Mouse (Mus musculus) retina, postnatal 1 day (tissue): ENCODE results near the gene Cacna1g.

Experiments used
- DNase-seq: peaks from one replicate; pipeline ENCODE4 v3.0.0-alpha.2; 2012

Cacna1g gene

DNA sequence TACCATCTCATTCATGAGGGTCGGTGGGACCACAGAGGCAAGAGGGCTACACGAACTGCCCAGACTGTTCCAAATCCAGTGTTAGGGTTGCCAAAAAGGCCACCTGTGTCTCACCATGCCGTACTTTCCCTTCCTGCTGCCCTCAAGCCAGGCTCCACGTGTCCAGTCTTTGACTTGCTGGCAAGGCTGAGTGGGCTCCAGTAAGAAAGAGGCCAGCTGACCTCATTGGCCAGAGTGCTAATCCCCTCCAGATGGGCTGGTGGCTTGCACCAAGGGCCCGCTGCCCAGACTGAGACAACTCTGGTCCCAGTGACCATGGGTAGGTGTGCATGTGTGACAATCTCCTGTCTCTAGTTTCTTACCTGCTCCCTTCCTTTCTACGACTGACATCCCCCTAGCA lies 3.7 kb upstream of the Cacna1g start:
- DNase-seq: peak; percentile 65

DNA sequence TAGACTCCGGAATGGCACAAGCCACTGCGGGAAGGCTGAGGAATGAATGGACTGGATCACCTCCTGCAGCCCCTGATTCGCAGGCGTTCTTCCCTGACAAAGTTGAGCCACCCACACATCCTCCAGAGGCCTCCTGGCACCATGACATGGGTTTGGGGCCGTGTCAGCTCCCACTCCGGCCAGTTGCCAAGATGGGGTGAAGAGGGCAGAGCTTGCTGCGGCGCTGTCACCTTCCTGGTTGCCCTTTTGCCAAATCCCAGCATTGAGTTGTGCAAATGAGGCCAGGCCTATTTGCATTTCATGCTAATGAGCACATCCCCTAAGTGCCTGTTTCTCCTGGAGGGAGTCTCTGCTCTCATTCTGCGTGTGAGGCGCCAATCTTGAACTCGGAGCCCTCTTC lies 1.7 kb upstream of the Cacna1g start:
- peak; percentile 60 for DNase-seq

DNA sequence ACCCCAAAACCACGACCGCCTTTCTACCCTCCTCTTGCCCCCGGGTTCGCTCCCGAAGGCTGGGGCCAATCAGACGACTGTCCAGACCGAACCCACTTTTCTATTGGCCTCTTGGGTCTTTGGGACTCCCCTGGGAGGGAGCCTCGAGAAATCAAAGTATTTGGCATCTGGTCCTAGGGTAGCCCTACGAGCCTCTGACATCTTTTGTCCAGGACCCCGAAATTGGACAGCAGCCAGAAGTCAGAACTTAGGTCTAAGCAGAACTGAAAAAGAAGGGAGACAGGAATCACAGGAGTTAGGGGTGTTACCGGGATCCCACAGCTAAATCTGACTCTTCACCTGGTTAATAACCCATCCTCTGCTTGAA lies 529 bp upstream of the Cacna1g start:
- no peak for DNase-seq

DNA sequence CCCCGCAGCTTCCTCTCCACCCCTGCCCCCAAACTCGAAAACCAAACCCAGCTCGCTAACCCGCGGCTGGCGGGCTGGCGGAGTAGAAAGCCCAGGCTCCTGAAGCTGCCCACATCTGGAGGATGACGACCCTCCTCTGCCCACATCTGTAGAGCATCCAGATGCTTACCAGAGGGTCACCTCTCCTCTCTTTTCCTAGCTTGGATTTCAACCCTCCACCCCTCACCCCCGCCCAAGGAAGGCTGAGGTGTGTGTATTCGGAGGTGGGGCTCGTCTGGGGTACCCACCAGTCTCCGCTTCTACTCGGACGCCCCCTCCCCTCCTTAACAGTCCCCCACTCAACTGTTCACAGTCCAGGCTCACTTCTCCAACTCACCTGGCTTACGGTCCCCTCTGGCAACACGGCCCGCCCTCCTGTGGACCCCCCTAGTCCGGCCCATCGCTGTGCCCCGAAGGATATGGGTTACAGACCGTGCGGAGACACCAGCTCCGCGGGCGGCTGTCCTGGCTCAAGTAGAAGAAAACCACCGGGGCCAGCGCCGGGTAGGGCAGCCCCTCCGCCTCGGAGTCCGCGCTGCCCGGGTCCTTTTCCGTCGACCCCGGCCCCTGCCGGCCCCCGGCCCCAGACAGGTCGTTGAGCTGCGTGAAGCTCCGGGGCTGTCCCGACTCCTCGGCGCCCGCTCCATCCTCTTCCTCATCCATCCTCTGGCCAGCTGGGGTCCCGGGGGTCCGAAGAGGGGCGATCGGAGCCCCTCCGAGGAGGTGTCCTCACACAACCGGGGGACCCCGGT lies 887 bp downstream of the Cacna1g start:
- DNase-seq: peak; percentile 33

DNA sequence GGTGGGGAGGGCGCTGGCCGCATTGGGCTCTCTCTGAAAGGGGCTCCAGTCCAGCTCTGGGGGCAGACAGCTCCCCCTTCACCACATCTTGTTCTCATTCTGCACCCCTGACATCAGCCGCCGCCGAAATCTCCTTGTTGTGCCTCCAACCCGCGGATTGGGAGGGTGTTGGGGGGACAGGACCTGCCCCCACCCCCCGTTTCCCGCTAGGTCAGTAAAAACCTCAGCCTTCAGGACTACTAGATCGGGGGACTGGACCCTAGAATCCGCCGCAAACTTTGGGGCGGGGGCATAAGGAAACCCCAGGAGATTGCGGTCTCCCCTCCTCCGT lies 1.4 kb downstream of the Cacna1g start:
- DNase-seq: no peak

DNA sequence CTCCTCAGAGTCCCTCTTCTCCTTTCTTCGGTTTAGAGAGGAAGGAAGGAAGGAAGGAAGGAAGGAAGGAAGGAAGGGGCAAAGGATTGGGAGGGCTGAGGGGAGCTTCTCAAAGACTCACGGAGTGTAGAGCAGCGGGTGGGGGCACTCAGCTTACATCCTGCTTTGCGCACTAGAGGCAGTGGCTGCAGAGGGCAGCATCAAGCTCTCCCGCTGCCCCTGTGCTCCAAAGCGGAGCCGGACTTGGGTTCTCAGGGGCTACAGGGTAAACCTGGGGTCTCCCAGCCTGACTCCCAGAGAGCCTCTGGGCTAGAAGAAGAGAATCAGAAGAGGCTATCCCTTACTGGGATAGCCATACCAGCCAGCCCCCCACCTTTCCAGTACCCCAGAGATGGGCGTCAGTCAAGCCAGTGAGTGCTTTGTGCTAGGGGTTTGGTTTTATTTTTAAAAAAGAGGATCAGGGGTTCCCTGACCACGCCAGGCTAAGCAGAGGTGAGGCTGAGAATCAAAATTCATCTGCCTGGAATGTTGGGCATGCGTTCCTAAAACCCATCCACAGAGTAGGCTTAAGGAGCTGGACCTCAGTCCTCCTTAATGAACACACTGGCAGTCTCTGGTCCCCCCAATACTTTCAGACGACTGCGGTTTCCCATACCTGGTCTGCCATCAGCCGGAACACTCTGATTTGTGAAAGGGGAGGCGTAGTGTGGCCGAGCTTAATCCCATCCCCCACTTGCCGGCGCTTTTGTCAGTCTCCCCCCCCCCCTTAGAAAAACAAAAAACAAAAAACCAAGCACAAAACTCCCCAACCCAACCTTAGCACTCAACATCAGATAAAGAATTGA lies 2.0 kb downstream of the Cacna1g start:
- peak; percentile 45 for DNase-seq

DNA sequence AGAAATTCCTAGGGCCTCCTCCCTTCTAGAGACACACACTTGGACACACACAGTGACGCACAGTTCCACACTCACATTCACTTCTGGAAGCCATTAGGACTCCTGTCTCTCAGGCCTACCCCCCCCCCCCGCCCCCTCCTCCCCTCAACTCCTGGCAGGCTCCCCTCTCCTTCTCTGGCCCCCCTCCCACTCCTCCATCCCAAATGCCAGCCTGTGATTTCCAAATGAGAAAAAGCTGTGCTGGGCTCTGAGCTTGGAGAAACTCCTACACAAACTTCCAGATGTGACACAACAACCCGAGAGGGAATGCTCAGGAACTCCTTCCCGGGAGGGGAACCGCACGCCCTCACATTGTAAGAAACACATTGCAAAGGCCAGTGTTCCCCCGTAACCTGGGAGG lies 3.6 kb downstream of the Cacna1g start:
- DNase-seq: no peak

DNA sequence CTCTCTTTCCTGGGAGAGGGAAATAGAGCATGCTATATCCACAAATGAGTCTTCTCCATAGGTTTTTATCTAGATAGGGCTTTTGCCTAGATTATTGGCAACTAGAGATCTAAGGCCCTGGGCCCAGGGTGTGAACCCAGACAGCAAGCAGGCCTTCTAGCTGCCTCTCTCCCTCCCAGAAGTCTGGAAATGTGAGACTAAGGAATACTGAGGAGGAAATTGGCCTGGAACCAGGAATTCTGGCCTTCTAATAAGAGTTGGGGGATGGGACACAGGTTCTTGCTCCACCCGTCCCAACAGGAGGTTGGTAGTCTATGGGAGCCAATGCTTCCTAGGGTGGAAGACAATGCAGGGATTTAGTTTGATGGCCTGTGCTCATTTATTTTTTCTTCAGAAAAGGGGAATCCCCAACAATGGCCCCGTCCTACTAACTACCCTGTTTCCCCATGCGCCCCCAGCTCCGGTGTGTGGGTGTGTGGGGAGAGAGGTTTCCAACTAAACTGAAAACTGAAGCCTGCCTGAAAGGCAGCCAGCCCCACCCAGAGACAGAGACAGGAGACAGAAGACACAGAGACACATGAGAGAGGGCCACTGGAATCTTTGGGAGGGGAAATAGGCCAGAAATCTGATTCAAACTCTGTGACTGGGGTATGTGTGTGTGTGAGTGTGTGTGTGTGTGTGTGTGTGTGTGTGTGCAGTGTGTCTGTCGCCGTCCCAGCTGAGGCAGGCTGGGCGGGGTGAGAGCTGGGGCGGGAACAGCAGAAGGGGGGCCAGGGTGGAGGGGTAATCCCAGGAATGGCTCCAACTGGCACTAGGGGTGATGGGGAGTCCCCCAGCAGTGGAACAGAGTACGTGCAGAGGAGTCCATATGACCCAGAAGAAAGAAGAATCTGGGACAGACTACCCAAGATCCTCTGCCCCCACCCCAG lies 4.6 kb downstream of the Cacna1g start:
- peak; percentile 36 for DNase-seq

DNA sequence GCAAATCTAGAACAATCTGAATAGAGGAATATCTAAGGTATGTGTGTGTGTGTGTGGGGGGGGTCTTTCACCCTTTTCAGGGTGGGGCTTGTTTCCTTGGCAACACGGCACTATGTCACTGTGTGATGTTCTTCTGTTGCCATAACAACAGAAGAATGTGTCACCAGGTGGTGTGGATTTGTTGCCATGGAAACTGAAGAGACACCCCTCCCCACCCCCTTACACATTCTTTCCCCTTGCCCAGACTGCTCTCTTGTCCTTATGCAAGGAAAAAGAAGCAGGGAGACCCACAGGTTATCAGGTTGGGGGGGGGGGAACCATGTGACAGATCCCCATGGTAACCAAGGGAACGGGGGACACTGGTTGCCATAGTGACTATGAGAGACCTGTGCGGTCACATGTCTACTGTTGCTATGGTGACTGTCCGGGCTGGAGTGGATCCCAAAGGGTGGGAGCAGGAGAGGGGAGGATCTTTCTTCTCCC lies 5.4 kb downstream of the Cacna1g start:
- peak; percentile 92 for DNase-seq

DNA sequence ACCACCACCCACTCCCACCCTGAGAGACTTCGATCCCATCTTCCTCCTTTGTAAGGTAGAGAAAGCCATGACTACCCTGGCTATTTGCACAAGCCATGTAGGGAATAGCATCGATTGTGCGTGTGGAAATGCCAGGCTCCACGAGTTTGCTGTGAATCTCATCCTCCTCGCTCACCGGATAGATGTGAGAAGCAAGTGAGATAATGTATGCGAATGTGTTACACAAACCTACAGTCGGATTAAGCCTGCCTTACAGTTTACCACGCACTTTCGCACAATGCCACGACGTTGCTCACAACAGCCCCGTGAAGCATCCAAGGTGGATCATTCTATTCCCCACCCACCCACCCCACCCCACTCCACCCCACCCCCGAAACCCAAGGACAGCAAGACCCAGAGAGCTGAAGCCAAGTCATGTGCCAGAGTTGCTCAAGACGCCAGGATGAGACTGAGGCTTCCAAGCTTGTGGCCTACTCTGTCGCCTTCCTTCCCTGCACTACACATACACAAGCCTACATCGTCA lies 7.6 kb downstream of the Cacna1g start:
- DNase-seq: no peak

DNA sequence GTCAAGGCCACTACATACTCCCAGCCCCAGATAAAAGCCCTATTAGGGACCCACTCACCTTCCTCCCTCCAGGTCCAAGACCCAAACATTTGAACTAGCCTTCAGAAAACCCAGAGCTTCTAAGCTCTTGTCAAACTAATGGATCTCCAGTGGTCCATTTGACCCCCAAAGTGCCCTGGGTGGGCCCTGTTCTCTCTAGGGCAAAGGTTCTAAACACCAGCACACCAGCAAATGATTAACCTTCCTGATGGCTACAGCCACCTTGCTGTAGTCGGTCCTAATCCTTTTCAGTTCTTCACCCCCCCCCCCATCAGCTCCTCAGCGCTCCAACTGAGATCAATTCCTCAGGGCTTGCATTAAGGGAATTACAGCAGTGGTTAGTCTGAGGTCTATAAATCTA lies 9.8 kb downstream of the Cacna1g start:
- no peak for DNase-seq

DNA sequence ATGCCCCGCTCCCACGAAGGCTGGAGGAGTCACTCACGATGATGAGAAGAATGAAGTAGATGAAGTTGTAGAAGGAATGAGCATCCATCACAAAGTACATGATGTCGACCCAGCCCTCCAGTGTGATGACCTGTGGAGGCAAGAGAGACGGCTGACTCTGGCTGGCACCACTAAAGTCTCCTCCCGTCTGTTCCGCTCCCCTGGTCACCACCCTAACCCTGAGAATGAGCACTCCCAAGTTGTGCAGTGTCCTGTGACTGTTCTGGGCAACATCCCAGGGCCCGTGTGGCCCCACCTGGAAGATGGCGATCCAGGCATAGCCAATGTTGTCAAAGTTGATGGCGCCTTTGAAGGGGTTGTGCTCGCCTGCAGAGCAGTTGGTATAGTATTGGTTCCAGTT lies 12.1 kb downstream of the Cacna1g start:
- DNase-seq: no peak

DNA sequence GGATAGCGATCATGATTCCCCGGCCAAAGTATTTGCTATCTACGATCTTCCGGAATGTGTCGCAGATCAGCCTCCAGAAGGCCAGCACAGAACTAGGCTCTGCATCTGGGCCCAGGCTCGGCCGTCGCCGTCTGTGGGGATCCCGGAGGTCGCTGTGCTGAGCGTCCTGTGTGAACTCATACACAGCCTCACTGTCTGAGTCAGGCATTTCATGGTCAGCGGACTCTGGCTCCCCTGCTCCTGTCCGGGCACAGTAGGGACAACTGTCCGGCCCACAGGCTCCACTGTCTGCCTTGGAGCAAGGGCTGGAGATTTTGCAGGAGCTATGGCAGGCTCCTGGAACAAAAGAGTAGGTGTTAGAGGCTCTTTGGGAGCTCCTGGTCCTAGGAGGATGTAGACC lies 17.0 kb downstream of the Cacna1g start:
- no peak for DNase-seq

DNA sequence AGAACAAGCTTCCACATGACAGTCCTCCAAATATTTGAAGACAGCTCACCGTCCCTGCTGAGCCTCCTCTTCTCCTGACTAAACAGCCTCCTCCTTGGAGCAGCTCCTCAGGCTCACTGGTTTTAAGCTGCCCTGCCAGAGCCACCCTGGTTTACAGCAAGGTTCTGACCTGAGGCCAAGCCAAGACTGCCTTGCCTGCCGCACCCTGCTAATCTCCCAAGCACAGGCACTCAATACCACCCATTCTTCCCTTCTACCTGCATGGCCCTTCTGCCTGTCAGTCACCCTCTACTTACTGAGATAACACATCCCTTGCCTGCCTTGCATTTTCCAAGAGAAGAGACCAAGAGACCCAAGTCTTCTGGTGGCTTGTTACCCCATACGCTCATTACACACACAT lies 17.7 kb downstream of the Cacna1g start:
- no peak for DNase-seq

DNA sequence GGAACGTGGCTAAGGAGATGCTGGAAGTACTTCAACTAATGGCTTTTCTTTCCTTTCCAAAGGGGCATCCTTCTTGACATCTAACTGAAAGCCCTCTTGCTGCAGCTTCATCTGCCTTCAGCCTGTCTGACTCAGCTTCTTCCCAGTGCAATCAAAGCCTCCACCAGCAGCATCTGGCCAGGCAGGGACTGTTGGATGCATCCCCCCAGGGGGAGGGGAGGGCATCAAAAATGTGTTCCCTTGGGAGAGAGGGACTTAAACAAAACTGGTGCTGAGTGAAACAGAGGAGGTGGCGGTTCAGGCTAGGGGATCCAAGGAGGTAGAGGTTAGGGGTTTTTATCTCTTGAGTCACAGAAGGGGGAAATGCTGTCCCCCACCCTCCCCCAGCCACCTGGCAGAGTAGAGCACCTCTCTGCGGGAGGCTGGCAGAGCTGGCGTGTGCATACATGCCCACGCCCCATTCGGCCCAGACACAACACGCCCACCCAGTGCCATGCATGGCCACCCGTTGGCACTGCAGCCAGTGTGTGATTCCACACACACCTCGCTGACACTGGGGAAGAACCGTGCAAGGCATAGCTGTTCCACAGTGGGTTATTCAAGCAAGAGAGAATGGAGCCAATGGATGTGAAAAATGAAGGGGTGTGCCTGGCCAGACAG lies 18.7 kb downstream of the Cacna1g start:
- DNase-seq: no peak

DNA sequence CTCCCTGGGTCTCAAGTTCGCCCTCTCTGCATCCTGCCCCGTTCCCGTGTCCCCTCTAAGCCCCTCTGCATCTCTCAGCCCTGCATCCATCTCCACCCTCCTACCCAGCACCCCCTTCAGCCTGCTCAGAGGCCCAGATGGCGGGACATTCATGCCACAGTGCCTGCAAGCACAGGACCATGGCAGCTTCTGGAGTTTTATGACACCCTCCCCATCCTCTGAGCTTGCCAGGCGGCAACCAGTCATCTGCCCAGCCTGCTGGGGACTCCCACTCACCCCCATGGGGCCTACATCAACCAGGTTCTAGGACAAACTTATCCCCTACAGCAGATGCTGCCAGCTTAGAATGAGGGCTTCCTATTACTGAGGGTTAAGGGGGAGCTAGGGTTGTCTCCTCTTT lies 19.2 kb downstream of the Cacna1g start:
- DNase-seq: no peak

DNA sequence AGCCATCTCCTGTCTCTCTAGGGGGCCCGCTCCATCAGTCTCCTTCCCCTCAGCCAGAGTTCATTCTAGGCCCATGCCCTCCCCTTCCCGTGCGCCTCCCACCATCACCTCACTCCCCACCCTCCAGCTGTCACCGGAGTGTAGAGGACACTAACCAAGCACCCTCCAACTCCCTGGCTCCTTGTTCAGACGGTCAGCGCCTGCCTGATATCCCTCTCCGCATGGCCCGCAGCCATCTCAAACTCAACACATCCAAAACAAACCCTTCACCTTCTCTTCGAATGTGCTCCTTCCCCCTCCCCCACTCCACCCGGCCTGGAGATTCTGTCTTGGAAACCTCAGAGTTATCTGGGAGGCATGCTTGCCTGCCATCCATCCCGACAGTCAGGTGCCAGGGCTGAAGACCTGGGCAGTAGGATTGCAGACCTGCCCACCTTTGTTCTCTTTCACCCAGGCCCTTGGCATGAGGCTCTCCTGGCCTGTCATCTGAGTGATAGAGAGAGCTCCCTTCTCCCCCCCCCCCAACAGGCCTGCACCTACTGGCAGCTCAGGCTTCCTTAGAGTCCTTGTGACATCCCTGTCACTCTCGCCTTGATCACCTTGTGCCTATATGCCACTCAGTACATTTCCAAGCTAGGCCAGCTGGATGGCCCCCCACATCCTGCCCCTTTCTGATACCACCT lies 22.8 kb downstream of the Cacna1g start:
- DNase-seq: no peak

DNA sequence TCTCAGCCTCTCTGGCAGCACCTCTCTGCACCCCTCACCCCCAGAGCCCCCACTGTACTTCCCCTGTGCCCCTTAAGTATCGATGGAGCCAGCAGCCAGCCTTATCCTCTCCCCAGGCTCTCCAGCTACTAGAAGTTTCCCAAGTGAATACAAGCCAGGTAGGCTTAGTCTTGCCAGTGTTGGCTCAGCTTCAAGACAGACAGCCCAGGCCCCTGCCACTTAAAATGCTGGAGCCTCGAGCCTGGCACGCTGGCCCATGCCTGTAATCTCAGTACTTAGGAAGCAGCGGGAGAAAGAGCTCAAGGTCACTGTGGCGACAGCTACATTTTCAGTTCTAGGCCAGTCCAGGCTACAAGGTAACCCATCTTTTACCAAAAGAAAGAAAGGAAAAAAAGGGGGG lies 24.1 kb downstream of the Cacna1g start:
- no peak for DNase-seq

DNA sequence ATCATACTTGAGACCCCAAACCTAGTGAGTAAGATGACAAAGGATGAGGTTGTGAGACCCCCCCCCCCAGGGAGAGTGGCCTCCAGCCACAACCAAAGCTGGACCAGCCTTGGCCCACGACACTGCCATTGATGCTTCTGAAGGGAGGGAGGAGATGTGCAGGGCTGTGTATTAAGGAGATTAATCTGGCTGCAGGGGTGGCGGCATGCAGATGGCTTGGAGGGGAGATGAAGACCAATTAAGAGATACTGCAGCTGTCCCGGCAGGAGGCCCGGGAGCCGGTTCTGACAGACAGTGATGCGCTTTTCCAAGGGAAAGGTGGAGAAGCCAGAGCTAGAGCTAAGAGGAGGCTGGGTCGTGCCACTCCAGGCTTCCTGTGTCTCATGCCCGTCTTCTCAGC lies 24.8 kb downstream of the Cacna1g start:
- DNase-seq: peak; percentile 74

DNA sequence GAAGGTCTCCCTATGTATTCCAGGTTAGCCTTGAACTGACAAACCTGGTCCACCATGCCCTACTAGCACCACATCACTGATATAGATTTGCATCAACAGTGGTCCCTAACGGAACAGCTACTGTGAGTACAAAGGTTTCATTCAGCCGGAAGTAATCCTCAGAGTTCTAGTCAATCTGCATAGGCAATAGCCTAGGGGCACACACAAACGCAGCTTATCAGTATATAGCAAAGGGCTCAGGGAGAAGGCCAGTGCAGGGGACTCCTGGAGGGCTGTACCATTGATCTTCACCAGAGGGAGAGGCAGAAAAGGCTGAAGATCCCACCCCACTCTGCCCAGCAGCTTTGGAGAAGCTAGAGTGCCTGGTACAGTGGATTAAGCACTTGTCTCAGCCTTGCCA lies 27.0 kb downstream of the Cacna1g start:
- peak; percentile 90 for DNase-seq

DNA sequence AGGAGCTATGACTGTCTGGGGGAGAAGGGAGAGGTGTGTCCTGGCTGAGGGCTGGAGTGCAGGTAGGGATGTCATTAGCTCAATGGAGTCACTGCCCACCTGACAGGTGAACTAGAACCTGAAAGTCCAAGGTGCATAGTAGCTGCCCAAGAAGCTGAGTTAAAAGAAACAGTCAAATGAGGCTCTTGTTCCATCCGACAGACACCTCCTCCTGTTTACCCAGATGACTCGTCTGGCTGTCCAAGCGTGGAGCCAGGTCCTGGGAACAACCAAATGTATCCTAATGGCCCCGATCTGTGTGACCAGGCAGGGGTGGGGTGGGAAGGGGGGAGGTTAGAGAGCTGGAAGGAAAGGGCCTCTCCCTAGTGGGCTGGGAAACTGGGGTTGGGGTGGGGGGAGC lies 28.7 kb downstream of the Cacna1g start:
- DNase-seq: peak; percentile 28

DNA sequence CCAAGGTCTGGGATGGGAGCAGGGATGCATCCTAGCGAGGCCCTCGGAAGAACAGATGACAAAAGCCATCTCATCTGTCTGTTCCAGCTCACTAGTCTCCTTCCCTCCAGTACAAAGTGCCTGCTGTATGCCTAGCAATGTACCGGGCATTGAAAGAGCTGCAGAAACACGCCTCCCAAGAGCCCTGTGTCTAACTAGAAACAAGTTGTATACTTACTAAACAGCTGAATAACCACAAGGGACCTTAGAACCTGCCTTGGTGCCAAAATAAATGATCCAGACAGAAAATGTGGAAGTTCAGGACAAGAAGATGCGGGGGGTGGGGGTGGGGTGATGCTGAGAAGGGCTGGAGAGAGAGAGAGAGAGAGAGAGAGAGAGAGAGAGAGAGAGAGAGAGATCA lies 29.2 kb downstream of the Cacna1g start:
- peak; percentile 54 for DNase-seq
